Mouse (Mus musculus) olfactory bulb, adult 2 months (tissue): Measurements from ENCODE around the gene Ppard.

Experiments
- CTCF ChIP-seq: fragments of 200-500 bp; IDR thresholded peaks from 2 replicates; pipeline ENCODE4 v1.5.1; 2012; ENCODE audit warnings: low read depth, mild to moderate bottlenecking, low read length, moderate library complexity; ENCODE audit not compliant: insufficient read depth
- POLR2A ChIP-seq: fragments of 200-500 bp; IDR thresholded peaks from 2 replicates; pipeline ENCODE4 v1.6.1; 2012; ENCODE audit warnings: mild to moderate bottlenecking, low read depth, low read length, moderate library complexity; ENCODE audit not compliant: insufficient read depth

- TF ChIP-seq CTCF (no peak), POLR2A (no peak)
Measured at GRCm38 (mm10) chr17:28244214-28244613, 11.7 kb downstream of the Ppard start.
